Comparison of ENCODE assay signal across 8 mouse cellular contexts in the genomic region with DNA sequence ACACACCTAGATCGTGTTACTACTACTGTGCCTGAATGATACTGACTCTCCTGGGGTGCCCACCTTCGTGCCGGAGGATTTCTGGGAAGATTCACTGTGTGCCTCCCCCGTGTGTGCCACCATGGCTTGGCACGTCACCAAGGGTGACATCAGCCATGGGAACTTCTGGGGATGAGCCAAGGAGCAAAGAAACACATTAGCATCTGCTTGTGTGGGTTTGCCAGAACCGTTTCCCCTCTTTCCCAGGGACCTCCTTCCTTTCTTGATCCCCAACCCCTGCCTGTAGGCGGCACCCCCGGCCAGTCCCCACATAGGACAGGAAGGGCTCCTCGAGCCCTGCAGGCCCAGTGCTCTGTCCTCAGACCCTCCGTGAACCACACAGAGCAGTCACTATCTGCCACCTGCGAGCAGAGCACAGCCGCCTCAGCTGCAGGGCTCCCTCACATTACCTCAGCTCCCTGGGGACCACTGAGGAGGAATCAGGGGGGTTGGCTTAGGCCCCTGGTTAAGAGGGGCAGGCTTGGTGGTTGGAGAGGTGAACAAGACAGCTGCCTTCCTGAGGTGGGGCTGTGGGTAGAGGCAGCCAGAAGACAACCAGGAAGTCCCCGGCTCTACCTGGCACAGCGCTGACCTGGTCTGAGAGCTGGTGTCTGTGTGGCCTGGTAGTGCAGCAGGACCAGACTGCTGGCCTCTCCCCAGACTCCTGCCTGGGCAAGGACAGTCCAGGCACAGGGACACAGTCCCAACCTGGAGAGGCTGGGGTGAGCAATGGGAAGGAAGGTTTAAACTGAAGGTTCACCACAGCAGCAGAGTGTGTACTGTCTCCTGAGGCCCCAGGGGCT. TPM values are rescaled to one million over a fixed set of nuclear protein-coding genes. Genes with fewer than 3 reads are reported as not detected.
DNase-seq lines count a peak whose midpoint lies in the region; ATAC-seq and TF ChIP-seq lines count a peak whose summit lies in the region.

No protein-coding gene starts in this region.

- no peak for TF ChIP-seq POLR2A in kidney, adult 2 months (IDR thresholded peaks at IDR 0.05; ENCODE audit: low read depth, low read length)

- H3K9me3 ChIP-seq in kidney, embryonic 14.5 days (ENCODE audit: control insufficient read depth, low read length): no peaks in the 10 kb centered on the region

- peaks cover 7% of the 10 kb centered on the region for H3K4me1 ChIP-seq in kidney, adult 2 months (ENCODE audit: control insufficient read depth, insufficient read depth, low read length)
- H3K4me1 ChIP-seq in kidney, embryonic 14.5 days (ENCODE audit: control insufficient read depth, insufficient read depth, low read length): peaks cover 8% of the 10 kb centered on the region; the same call in 1 of the 2 replicates

- no peak overlapping the region for H3K9ac ChIP-seq in kidney, embryonic 14.5 days (ENCODE audit: low read depth, low read length)

- no peaks in the 10 kb centered on the region for H3K27me3 ChIP-seq in kidney, adult 2 months (replicated peaks; ENCODE audit: control insufficient read depth, insufficient read depth, low read length)
- H3K27me3 ChIP-seq in kidney, embryonic 14.5 days (ENCODE audit: control insufficient read depth, insufficient read depth, low read length): no peaks in the 10 kb centered on the region

- 59% methylated on average over 14 of the region's 14 CpGs for WGBS in kidney, adult 2 months
- WGBS in kidney, embryonic 14.5 days: 75% methylated on average over 14 of the region's 14 CpGs

- no peak overlapping the region for H3K27ac ChIP-seq in kidney, adult 2 months (ENCODE audit: insufficient read depth, low read depth, low read length)
- no peak overlapping the region for H3K27ac ChIP-seq in kidney, embryonic 14.5 days (ENCODE audit: low read depth, low read length)

- no peaks in the 10 kb centered on the region for H3K36me3 ChIP-seq in kidney, adult 2 months (ENCODE audit: control insufficient read depth, insufficient read depth, low read length)
- peaks cover 13% of the 10 kb centered on the region; the same call in 1 of the 2 replicates for H3K36me3 ChIP-seq in kidney, embryonic 14.5 days (ENCODE audit: control insufficient read depth, insufficient read depth, low read length)

- no peak for TF ChIP-seq CTCF in kidney, adult 2 months (conservative IDR thresholded peaks at IDR 0.05; ENCODE audit: insufficient read depth, insufficient read length, low read depth, low read length)

- H3K4me2 ChIP-seq in kidney, embryonic 14.5 days (replicated peaks; ENCODE audit: low read depth, low read length): no peak overlapping the region

- DNase-seq in kidney, adult 2 months: peak; percentile 54
- DNase-seq in Muller cell, postnatal 12 days (ENCODE audit: inconsistent ontology term): peak; percentile 82
- peak; percentile 76 to 83 for DNase-seq in cerebellum, postnatal 25 days
- no peak for DNase-seq in gastrocnemius, postnatal 10 days
- DNase-seq in liver: no peak

- ATAC-seq in kidney, embryonic 14.5 days (ENCODE audit: low FRiP score, low TSS enrichment): no peak
- ATAC-seq in inflammation-experienced regulatory T-cells, adult 6 months: peak; percentile 18
- ATAC-seq in monocyte, adult 5-6 weeks (replicated peaks; ENCODE audit: insufficient number of reproducible peaks, low FRiP score, low TSS enrichment, poor library complexity, severe bottlenecking): peak; percentile 19; the same call in 1 of the 2 replicates

- H3K4me3 ChIP-seq in kidney, adult 2 months (ENCODE audit: insufficient read depth, low read depth, low read length): no peak overlapping the region
- no peak overlapping the region for H3K4me3 ChIP-seq in kidney, embryonic 14.5 days (ENCODE audit: low read length)

RNA-seq across cellular contexts. Expression of gene Tldc1, which starts 28.4 kb away (rescaled TPM):
- 11.6 and 12.6 TPM in 2 replicates for polyA plus RNA-seq in kidney, adult 2 months (2012; rRNA removed)
- 6.4 and 13.0 TPM in 2 replicates for polyA plus RNA-seq in kidney, embryonic 14.5 days (2014; fragmentation: Nextera tagmentation; extraction: Ambion mirVana)
- polyA plus RNA-seq in inflammation-experienced regulatory T-cells, adult 6 months (2017; shearing (Covaris generic)): 1 to 10 TPM; 6.1 to 7.4 (median 7.0) TPM
- total RNA-seq in monocyte, adult 5-6 weeks (2017): 2.2 to 8.0 TPM (median 3.8 TPM) in 3 replicates
- total RNA-seq in gastrocnemius, postnatal 10 days (2021): 1 to 10 TPM; 4.7 to 5.2 TPM

RNA-seq across cellular contexts. Expression of gene Cotl1, which starts 33.7 kb away (rescaled TPM):
- 427 and 463 TPM in 2 replicates for polyA plus RNA-seq in kidney, adult 2 months (2012; rRNA removed)
- polyA plus RNA-seq in kidney, embryonic 14.5 days (2014; fragmentation: Nextera tagmentation; extraction: Ambion mirVana): 239 and 329 TPM in 2 replicates
- 100 to 1,000 TPM; 181 to 242 (median 218) TPM for polyA plus RNA-seq in inflammation-experienced regulatory T-cells, adult 6 months (2017; shearing (Covaris generic))
- 289 to 324 TPM (median 310 TPM) in 3 replicates for total RNA-seq in monocyte, adult 5-6 weeks (2017)
- total RNA-seq in gastrocnemius, postnatal 10 days (2021): 10 to 100 TPM; 38.3 to 41.8 TPM

RNA-seq across cellular contexts. Expression of gene Klhl36, which starts 55.4 kb away (rescaled TPM):
- 37.7 and 52.4 TPM in 2 replicates for polyA plus RNA-seq in kidney, adult 2 months (2012; rRNA removed)
- polyA plus RNA-seq in kidney, embryonic 14.5 days (2014; fragmentation: Nextera tagmentation; extraction: Ambion mirVana): 13.3 and 13.8 TPM in 2 replicates
- polyA plus RNA-seq in inflammation-experienced regulatory T-cells, adult 6 months (2017; shearing (Covaris generic)): 1 to 10 TPM; 6.8 to 8.0 (median 7.1) TPM
- total RNA-seq in monocyte, adult 5-6 weeks (2017): 8.5 to 16.5 TPM (median 14.2 TPM) in 3 replicates
- 1 to 10 TPM; 2.9 to 3.9 TPM for total RNA-seq in gastrocnemius, postnatal 10 days (2021)

Comparison
In these comparisons a context has a peak if more than half of its experiments do, and no peak if none do; other contexts are left out.
1. DNase-seq: peak in kidney, adult 2 months (single experiment), Muller cell, postnatal 12 days (single experiment) and cerebellum, postnatal 25 days (2 of 2); none in gastrocnemius, postnatal 10 days (single experiment) and liver (single experiment).